Mouse (Mus musculus): Measurements from ENCODE around the gene Trmt10c. TPM values are rescaled to one million over a fixed set of nuclear protein-coding genes. Genes with fewer than 3 reads are reported as not detected.
"Not testable (repeated sequence)": the region's sequence is repeated elsewhere in the genome, so short reads cannot be mapped to it uniquely, and the experiment has no call there.

Gene Trmt10c
- polyA plus RNA-seq, 1 experiment from 2014 or later: 29.4 TPM

- Histone ChIP-seq H3K9me3 (ENCODE audit: control insufficient read depth, low read length) (no peaks in the 10 kb centered on the region), H3K36me3 (ENCODE audit: control insufficient read depth, insufficient read depth, low read length) (no peaks in the 10 kb centered on the region), H3K4me3 (ENCODE audit: low read depth, low read length) (no peak overlapping the region), H3K4me2 (replicated peaks; ENCODE audit: low read depth, low read length) (no peak overlapping the region), H3K27ac (ENCODE audit: low read depth, low read length) (no peak overlapping the region), H3K9ac (ENCODE audit: low read depth, low read length) (no peak overlapping the region), H3K4me1 (replicated peaks; ENCODE audit: control insufficient read depth, insufficient read depth, low read length) (no peaks in the 10 kb centered on the region), H3K27me3 (ENCODE audit: control insufficient read depth, insufficient read depth, low read length) (no peaks in the 10 kb centered on the region)
- 75% methylated on average over 10 of the region's 10 CpGs for WGBS
- DNase-seq (ENCODE audit: low spot score) (no peak), ATAC-seq (ENCODE audit: low FRiP score) (no peak)
Measured at GRCm38 (mm10) chr16:56058151-56058550, 20.5 kb upstream of the Trmt10c start.

GRCm38 (mm10) chr16:56056944-56057590 lies 19.4 kb upstream of the Trmt10c start:
- Histone ChIP-seq H3K4me2 (replicated peaks; ENCODE audit: low read depth, low read length) (no peak overlapping the region), H3K9ac (ENCODE audit: low read depth, low read length) (no peak overlapping the region), H3K27ac (ENCODE audit: low read depth, low read length) (no peak overlapping the region), H3K4me3 (ENCODE audit: low read depth, low read length) (no peak overlapping the region), H3K27me3 (ENCODE audit: control insufficient read depth, insufficient read depth, low read length) (no peaks in the 10 kb centered on the region), H3K36me3 (ENCODE audit: control insufficient read depth, insufficient read depth, low read length) (no peaks in the 10 kb centered on the region), H3K9me3 (ENCODE audit: control insufficient read depth, low read length) (no peaks in the 10 kb centered on the region), H3K4me1 (replicated peaks; ENCODE audit: control insufficient read depth, insufficient read depth, low read length) (no peaks in the 10 kb centered on the region)
- no peak for DNase-seq (ENCODE audit: low spot score)
- ATAC-seq (ENCODE audit: low FRiP score): peak; percentile 76; the same call in 1 of the 2 replicates
- 43% methylated on average over 7 of the region's 7 CpGs for WGBS

- H3K4me1 ChIP-seq (replicated peaks; ENCODE audit: control insufficient read depth, insufficient read depth, low read length): no peaks in the 10 kb centered on the region
- no peak overlapping the region for H3K4me3 ChIP-seq (ENCODE audit: low read depth, low read length)
- ATAC-seq (ENCODE audit: low FRiP score): no peak
- no peaks in the 10 kb centered on the region for H3K36me3 ChIP-seq (ENCODE audit: control insufficient read depth, insufficient read depth, low read length)
- no peaks in the 10 kb centered on the region for H3K9me3 ChIP-seq (ENCODE audit: control insufficient read depth, low read length)
- no peak for DNase-seq (ENCODE audit: low spot score)
- no peak overlapping the region for H3K27ac ChIP-seq (ENCODE audit: low read depth, low read length)
- no peak overlapping the region for H3K4me2 ChIP-seq (replicated peaks; ENCODE audit: low read depth, low read length)
- H3K27me3 ChIP-seq (ENCODE audit: control insufficient read depth, insufficient read depth, low read length): no peaks in the 10 kb centered on the region
- H3K9ac ChIP-seq (ENCODE audit: low read depth, low read length): no peak overlapping the region
- WGBS: 88% methylated on average over 3 of the region's 3 CpGs
Measured at GRCm38 (mm10) chr16:56055911-56056310, 18.3 kb upstream of the Trmt10c start.

GRCm38 (mm10) chr16:56048038-56048437 lies 10.4 kb upstream of the Trmt10c start, which contains the start of gene Senp7:
Senp7 (plus strand) TSS chr16:56048338.
- H3K4me1 ChIP-seq (replicated peaks; ENCODE audit: control insufficient read depth, insufficient read depth, low read length); H3K9ac ChIP-seq (ENCODE audit: low read depth, low read length); H3K36me3 ChIP-seq (ENCODE audit: control insufficient read depth, insufficient read depth, low read length); H3K4me3 ChIP-seq (ENCODE audit: low read depth, low read length); H3K9me3 ChIP-seq (ENCODE audit: control insufficient read depth, low read length); H3K4me2 ChIP-seq (replicated peaks; ENCODE audit: low read depth, low read length); DNase-seq (ENCODE audit: low spot score); H3K27ac ChIP-seq (ENCODE audit: low read depth, low read length); ATAC-seq (ENCODE audit: low FRiP score); H3K27me3 ChIP-seq (ENCODE audit: control insufficient read depth, insufficient read depth, low read length): not testable (repeated sequence)
- no CpG with 5 or more reads among the region's 4 CpGs for WGBS

- 37% methylated on average over 8 of the region's 8 CpGs for WGBS
- Histone ChIP-seq H3K4me3 (ENCODE audit: low read depth, low read length) (peak overlapping the region; percentile 70), H3K4me1 (replicated peaks; ENCODE audit: control insufficient read depth, insufficient read depth, low read length) (no peaks in the 10 kb centered on the region), H3K27ac (ENCODE audit: low read depth, low read length) (peak overlapping the region; percentile 70), H3K9me3 (ENCODE audit: control insufficient read depth, low read length) (no peaks in the 10 kb centered on the region), H3K4me2 (replicated peaks; ENCODE audit: low read depth, low read length) (peak overlapping the region; percentile 35), H3K36me3 (ENCODE audit: control insufficient read depth, insufficient read depth, low read length) (0 out of 2 replicates have a peak, but pooled peaks cover 5% of the 10 kb centered on the region), H3K27me3 (ENCODE audit: control insufficient read depth, insufficient read depth, low read length) (no peaks in the 10 kb centered on the region), H3K9ac (ENCODE audit: low read depth, low read length) (peak overlapping the region; percentile 78)
- no peak; the same call in 1 of the 2 replicates for ATAC-seq (ENCODE audit: low FRiP score)
- no peak for DNase-seq (ENCODE audit: low spot score)
Measured at GRCm38 (mm10) chr16:56038090-56038489, 471 bp upstream of the Trmt10c start.

- ATAC-seq (ENCODE audit: low FRiP score) (no peak), DNase-seq (ENCODE audit: low spot score) (no peak)
- Histone ChIP-seq H3K9ac (ENCODE audit: low read depth, low read length) (no peak overlapping the region; the same call in 1 of the 2 replicates), H3K4me1 (replicated peaks; ENCODE audit: control insufficient read depth, insufficient read depth, low read length) (no peaks in the 10 kb centered on the region), H3K36me3 (ENCODE audit: control insufficient read depth, insufficient read depth, low read length) (0 out of 2 replicates have a peak, but pooled peaks cover 5% of the 10 kb centered on the region), H3K27me3 (ENCODE audit: control insufficient read depth, insufficient read depth, low read length) (no peaks in the 10 kb centered on the region), H3K9me3 (ENCODE audit: control insufficient read depth, low read length) (no peaks in the 10 kb centered on the region), H3K4me3 (ENCODE audit: low read depth, low read length) (peak overlapping the region; percentile 70), H3K27ac (ENCODE audit: low read depth, low read length) (no peak overlapping the region), H3K4me2 (replicated peaks; ENCODE audit: low read depth, low read length) (peak overlapping the region; percentile 35)
- WGBS: 65% methylated on average over 6 of the region's 6 CpGs
Measured at GRCm38 (mm10) chr16:56036501-56036900, 1.1 kb downstream of the Trmt10c start.

GRCm38 (mm10) chr16:56034566-56034965 lies 3.1 kb downstream of the Trmt10c start:
- no peak overlapping the region for H3K4me2 ChIP-seq (replicated peaks; ENCODE audit: low read depth, low read length)
- no peaks in the 10 kb centered on the region for H3K27me3 ChIP-seq (ENCODE audit: control insufficient read depth, insufficient read depth, low read length)
- H3K36me3 ChIP-seq (ENCODE audit: control insufficient read depth, insufficient read depth, low read length): 0 out of 2 replicates have a peak, but pooled peaks cover 5% of the 10 kb centered on the region
- DNase-seq (ENCODE audit: low spot score) (no peak), ATAC-seq (ENCODE audit: low FRiP score) (no peak)
- no peaks in the 10 kb centered on the region for H3K4me1 ChIP-seq (replicated peaks; ENCODE audit: control insufficient read depth, insufficient read depth, low read length)
- 96% methylated on average over 6 of the region's 6 CpGs for WGBS
- H3K9me3 ChIP-seq (ENCODE audit: control insufficient read depth, low read length): no peaks in the 10 kb centered on the region
- H3K27ac ChIP-seq (ENCODE audit: low read depth, low read length): no peak overlapping the region
- H3K4me3 ChIP-seq (ENCODE audit: low read depth, low read length): no peak overlapping the region
- no peak overlapping the region for H3K9ac ChIP-seq (ENCODE audit: low read depth, low read length)

GRCm38 (mm10) chr16:56029661-56030082 lies 7.9 kb downstream of the Trmt10c start, which contains the start of gene Pcnp:
Pcnp (minus strand) TSS chr16:56029739.
- Histone ChIP-seq H3K4me1 (replicated peaks; ENCODE audit: control insufficient read depth, insufficient read depth, low read length) (peaks cover 3% of the 10 kb centered on the region; the same call in 1 of the 2 replicates), H3K4me2 (replicated peaks; ENCODE audit: low read depth, low read length) (peak within 1 kb of the TSS; percentile 66), H3K36me3 (ENCODE audit: control insufficient read depth, insufficient read depth, low read length) (0 out of 2 replicates have a peak, but pooled peaks cover 6% of the 10 kb centered on the region), H3K27ac (ENCODE audit: low read depth, low read length) (peak within 1 kb of the TSS; percentile 82), H3K9ac (ENCODE audit: low read depth, low read length) (peak within 1 kb of the TSS; percentile 96), H3K27me3 (ENCODE audit: control insufficient read depth, insufficient read depth, low read length) (no peaks in the 10 kb centered on the region), H3K4me3 (ENCODE audit: low read depth, low read length) (peak within 1 kb of the TSS; percentile 97), H3K9me3 (ENCODE audit: control insufficient read depth, low read length) (no peaks in the 10 kb centered on the region)
- DNase-seq (ENCODE audit: low spot score): peak; percentile 99
- under 1% methylated on average over 34 of the region's 39 CpGs for WGBS
- peak; percentile 99 for ATAC-seq (ENCODE audit: low FRiP score)
